Mouse (Mus musculus): ENCODE measurements around the gene Hsf2bp. TPM values are rescaled to one million over a fixed set of nuclear protein-coding genes. Genes with fewer than 3 reads are reported as not detected.

The Hsf2bp gene
- polyA plus RNA-seq, 2 experiments, result 0.59 to 0.74 TPM

DNA sequence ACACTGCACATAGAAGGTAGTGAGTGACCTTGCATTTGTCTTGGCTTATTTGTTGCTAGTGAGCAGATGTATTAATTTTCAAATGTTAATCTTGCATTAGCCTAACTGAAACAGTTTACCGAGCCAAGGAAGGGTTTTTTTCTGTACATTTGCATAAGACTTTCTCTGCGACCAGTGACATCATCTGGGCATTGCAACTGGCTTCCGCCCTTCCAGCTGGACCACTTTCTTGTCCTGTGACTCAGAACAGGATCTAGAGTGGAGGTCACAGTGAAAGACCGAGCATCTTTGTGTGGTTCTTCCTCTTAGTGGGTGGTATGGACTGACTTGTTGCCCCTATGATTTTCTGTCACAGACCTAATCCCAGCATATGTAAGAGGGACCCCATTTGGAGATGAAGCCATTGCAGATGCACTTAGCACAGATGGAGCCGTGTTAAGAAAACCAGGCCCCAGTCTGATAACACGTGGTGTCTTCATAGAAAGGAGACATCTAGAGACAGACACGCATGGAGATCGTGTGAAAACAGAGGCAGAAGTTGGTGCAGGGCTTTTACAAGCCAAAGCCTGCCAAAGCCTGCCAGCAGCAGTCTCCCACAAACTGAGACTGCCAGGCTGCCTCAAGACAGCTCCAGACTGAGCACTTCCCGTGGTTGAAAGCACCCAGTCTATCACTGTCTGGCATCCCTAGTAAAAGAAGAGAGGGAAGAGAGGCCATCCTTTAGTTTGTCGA lies 108.1 kb downstream of the Hsf2bp start:
- ATAC-seq (ENCODE audit: low FRiP score, low read depth), result no peak
- TF ChIP-seq POLR2A (IDR thresholded peaks at IDR 0.05; ENCODE audit: borderline replicate concordance, extremely low read depth, insufficient read depth, insufficient read length), result no peak
- WGBS, result 78% methylated on average over 10 of the region's 10 CpGs

DNA sequence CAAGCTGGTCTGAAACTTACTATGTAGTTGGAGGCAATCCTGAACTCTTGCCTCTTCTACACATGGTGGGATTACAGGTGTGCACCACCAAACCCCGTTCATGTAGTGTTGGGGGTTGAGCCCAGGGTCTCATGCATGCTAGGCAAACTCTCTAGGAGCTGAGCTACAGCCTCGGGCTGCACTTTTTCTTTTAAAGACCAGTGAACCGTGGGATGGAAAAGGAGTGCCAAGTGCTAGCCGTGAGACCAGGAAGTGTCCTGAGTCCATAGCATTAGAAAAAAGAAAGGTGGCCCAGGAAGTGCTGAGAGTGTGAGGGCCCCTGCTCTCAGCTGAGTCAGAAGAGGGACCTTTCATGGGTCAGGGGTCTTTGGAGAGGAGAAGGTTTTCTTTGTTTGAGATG lies 111.9 kb downstream of the Hsf2bp start:
- no peak overlapping the region for H3K4me3 ChIP-seq (replicated peaks; ENCODE audit: low read length)
- no peak overlapping the region for H3K9ac ChIP-seq (ENCODE audit: low read depth, low read length, severe bottlenecking)
- H3K36me3 ChIP-seq (ENCODE audit: control insufficient read depth, insufficient read depth, low read length), result no peaks in the 10 kb centered on the region
- peaks cover 9% of the 10 kb centered on the region; the same call in 1 of the 2 replicates for H3K4me1 ChIP-seq (ENCODE audit: control insufficient read depth, insufficient read depth, low read length)
- H3K27me3 ChIP-seq (ENCODE audit: control insufficient read depth, insufficient read depth, low read length), result no peaks in the 10 kb centered on the region
- ATAC-seq (ENCODE audit: low FRiP score, low read depth) (no peak), DNase-seq (ENCODE audit: low spot score) (no peak)
- WGBS, result 69% methylated on average over 4 of the region's 4 CpGs
- TF ChIP-seq POLR2A (IDR thresholded peaks at IDR 0.05; ENCODE audit: borderline replicate concordance, extremely low read depth, insufficient read depth, insufficient read length), result no peak
- no peak overlapping the region for H3K4me2 ChIP-seq (replicated peaks; ENCODE audit: low read depth, low read length, severe bottlenecking)
- H3K27ac ChIP-seq (replicated peaks; ENCODE audit: low read depth, low read length), result no peak overlapping the region
- H3K9me3 ChIP-seq (ENCODE audit: control insufficient read depth, low read length), result no peaks in the 10 kb centered on the region

More for the DNA sequence above, 108.1 kb downstream of the Hsf2bp start:
- no peaks in the 10 kb centered on the region for H3K4me1 ChIP-seq (ENCODE audit: control insufficient read depth, insufficient read depth, low read length)
- no peaks in the 10 kb centered on the region for H3K9me3 ChIP-seq (ENCODE audit: control insufficient read depth, low read length)
- no peak overlapping the region for H3K4me2 ChIP-seq (replicated peaks; ENCODE audit: low read depth, low read length, severe bottlenecking)
- H3K27me3 ChIP-seq (ENCODE audit: control insufficient read depth, insufficient read depth, low read length), result no peaks in the 10 kb centered on the region
- no peak for DNase-seq (ENCODE audit: low spot score)
- H3K36me3 ChIP-seq (ENCODE audit: control insufficient read depth, insufficient read depth, low read length), result no peaks in the 10 kb centered on the region
- no peak overlapping the region for H3K4me3 ChIP-seq (replicated peaks; ENCODE audit: low read length)
- no peak overlapping the region for H3K9ac ChIP-seq (ENCODE audit: low read depth, low read length, severe bottlenecking)
- no peak overlapping the region for H3K27ac ChIP-seq (replicated peaks; ENCODE audit: low read depth, low read length)

DNA sequence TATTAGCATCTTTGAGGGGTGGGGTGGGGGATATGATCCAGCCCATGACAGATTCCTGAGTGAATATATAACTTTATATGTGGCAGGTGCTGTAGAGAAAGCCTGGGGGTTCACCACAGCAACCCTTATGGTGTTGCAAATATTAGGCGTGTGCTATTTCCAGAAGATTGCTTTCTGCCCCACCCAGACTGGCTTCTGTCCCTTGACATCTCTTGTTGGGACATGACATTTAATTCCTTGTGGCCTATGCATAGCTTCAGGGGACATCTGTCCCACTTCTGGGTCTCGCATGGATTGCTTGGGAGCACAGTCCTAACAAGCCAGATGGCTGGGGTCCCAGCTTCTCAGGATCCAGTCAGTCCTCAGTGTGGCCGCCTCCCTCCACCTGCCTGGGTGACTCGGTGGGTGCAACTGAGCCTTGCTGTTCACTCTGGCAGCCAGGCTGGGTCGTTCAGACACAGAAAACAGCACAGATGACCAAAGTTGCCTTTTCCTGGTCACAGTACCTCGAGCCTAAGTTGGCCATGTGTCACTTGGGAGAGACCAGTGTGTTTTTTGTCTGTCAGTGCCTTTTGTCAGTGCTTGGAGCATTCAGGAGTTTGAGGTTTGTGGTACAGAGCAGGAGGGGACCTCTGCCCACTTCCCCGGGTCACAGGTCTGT lies 112.7 kb downstream of the Hsf2bp start:
- ATAC-seq (ENCODE audit: low FRiP score, low read depth) (peak; percentile 53), DNase-seq (ENCODE audit: low spot score) (no peak)
- no peak overlapping the region for H3K9ac ChIP-seq (ENCODE audit: low read depth, low read length, severe bottlenecking)
- H3K4me1 ChIP-seq (ENCODE audit: control insufficient read depth, insufficient read depth, low read length), result peaks cover 9% of the 10 kb centered on the region; the same call in 1 of the 2 replicates
- no peaks in the 10 kb centered on the region for H3K27me3 ChIP-seq (ENCODE audit: control insufficient read depth, insufficient read depth, low read length)
- no peaks in the 10 kb centered on the region for H3K9me3 ChIP-seq (ENCODE audit: control insufficient read depth, low read length)
- no peak for TF ChIP-seq POLR2A (IDR thresholded peaks at IDR 0.05; ENCODE audit: borderline replicate concordance, extremely low read depth, insufficient read depth, insufficient read length)
- H3K27ac ChIP-seq (replicated peaks; ENCODE audit: low read depth, low read length), result no peak overlapping the region
- no peak overlapping the region for H3K4me2 ChIP-seq (replicated peaks; ENCODE audit: low read depth, low read length, severe bottlenecking)
- no peak overlapping the region for H3K4me3 ChIP-seq (replicated peaks; ENCODE audit: low read length)
- 67% methylated on average over 7 of the region's 7 CpGs for WGBS
- H3K36me3 ChIP-seq (ENCODE audit: control insufficient read depth, insufficient read depth, low read length), result no peaks in the 10 kb centered on the region

DNA sequence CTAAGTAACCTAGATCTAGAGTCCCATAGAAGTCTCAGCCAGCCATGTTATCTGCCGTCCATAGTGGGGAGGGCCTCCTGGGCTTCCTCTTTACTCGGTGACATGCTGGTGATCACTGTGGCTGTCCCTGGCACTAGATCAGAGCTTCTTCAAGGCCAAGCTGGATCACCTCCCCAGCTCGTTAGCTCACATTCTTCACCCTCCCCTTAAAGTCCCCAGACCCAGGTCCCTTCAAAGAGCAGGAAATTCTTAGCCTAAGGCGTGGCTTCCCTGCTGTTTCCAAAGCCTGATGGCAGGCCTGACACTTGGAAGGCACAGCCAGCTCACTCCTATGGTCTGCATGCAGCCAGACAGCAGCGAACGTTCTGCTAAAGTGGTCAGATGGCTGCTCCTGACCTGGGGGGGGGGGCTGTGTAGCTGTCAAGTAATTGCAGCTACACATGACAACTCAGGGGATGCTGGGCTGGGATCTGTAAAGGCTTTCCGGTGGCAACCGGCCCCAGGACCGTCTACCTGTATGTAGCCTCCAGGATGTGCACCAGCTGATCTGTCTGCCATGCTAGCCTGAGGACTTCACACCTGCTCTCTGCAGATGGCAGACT lies 115.5 kb downstream of the Hsf2bp start:
- DNase-seq (ENCODE audit: low spot score), result no peak
- 20% methylated on average over 9 of the region's 9 CpGs for WGBS

DNA sequence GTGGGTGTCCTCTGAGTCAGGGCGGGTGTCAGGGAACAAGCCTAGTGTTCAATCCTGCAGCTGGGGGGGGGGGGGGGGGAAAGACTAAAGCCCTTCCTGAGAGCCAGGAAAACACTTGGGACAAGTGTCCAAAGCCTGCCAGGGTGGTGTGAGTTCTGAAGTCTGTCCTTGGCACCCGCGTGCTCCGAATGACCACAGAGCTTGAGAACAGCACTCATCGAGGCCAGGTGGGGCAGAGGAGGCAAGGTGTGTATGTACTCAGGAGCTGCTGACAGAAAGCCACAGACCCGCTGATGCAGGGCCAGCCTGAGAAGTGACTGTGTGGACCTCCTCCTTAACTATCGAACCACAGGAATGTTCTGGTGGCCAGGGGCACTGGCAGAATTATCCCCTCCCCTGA lies 116.5 kb downstream of the Hsf2bp start:
- no peak overlapping the region for H3K9ac ChIP-seq (ENCODE audit: low read depth, low read length, severe bottlenecking)
- peaks cover 19% of the 10 kb centered on the region for H3K4me1 ChIP-seq (ENCODE audit: control insufficient read depth, insufficient read depth, low read length)
- 84% methylated on average over 7 of the region's 7 CpGs for WGBS
- H3K4me2 ChIP-seq (replicated peaks; ENCODE audit: low read depth, low read length, severe bottlenecking), result no peak overlapping the region
- TF ChIP-seq POLR2A (IDR thresholded peaks at IDR 0.05; ENCODE audit: borderline replicate concordance, extremely low read depth, insufficient read depth, insufficient read length), result no peak
- ATAC-seq (ENCODE audit: low FRiP score, low read depth) (no peak), DNase-seq (ENCODE audit: low spot score) (no peak)
- no peaks in the 10 kb centered on the region for H3K9me3 ChIP-seq (ENCODE audit: control insufficient read depth, low read length)
- H3K4me3 ChIP-seq (replicated peaks; ENCODE audit: low read length), result no peak overlapping the region
- no peaks in the 10 kb centered on the region for H3K27me3 ChIP-seq (ENCODE audit: control insufficient read depth, insufficient read depth, low read length)
- no peaks in the 10 kb centered on the region for H3K36me3 ChIP-seq (ENCODE audit: control insufficient read depth, insufficient read depth, low read length)
- H3K27ac ChIP-seq (replicated peaks; ENCODE audit: low read depth, low read length), result no peak overlapping the region

More for the DNA sequence above, 115.5 kb downstream of the Hsf2bp start:
- Histone ChIP-seq H3K9ac (ENCODE audit: low read depth, low read length, severe bottlenecking) (no peak overlapping the region), H3K27me3 (ENCODE audit: control insufficient read depth, insufficient read depth, low read length) (no peaks in the 10 kb centered on the region), H3K36me3 (ENCODE audit: control insufficient read depth, insufficient read depth, low read length) (no peaks in the 10 kb centered on the region), H3K27ac (replicated peaks; ENCODE audit: low read depth, low read length) (no peak overlapping the region), H3K4me2 (replicated peaks; ENCODE audit: low read depth, low read length, severe bottlenecking) (no peak overlapping the region), H3K4me3 (replicated peaks; ENCODE audit: low read length) (no peak overlapping the region), H3K9me3 (ENCODE audit: control insufficient read depth, low read length) (no peaks in the 10 kb centered on the region), H3K4me1 (ENCODE audit: control insufficient read depth, insufficient read depth, low read length) (peaks cover 18% of the 10 kb centered on the region)
- ATAC-seq (ENCODE audit: low FRiP score, low read depth), result no peak
- no peak for TF ChIP-seq POLR2A (IDR thresholded peaks at IDR 0.05; ENCODE audit: borderline replicate concordance, extremely low read depth, insufficient read depth, insufficient read length)

Data from limb, embryonic 14.5 days (tissue).